Mouse (Mus musculus): ENCODE data around the gene Usp49.

GRCm38 (mm10) chr17:47617605-47618307 is 12.7 kb upstream of the Usp49 start:
- TF ChIP-seq CTCF (IDR thresholded peaks at IDR 0.05; ENCODE audit: low read depth) (peak; percentile 32), EP300 (IDR thresholded peaks at IDR 0.05; ENCODE audit: low read depth) (peak; percentile 95)
